Mouse (Mus musculus): Measurements from ENCODE around the gene Cela1.

The Cela1 gene

GRCm38 (mm10) chr15:100673585-100674391 is 13.9 kb downstream of the Cela1 start:
- no peak for DNase-seq (ENCODE audit: extremely low spot score, low read depth, low spot score)

GRCm38 (mm10) chr15:100670833-100671232 is 16.9 kb downstream of the Cela1 start:
- no peak for DNase-seq (ENCODE audit: extremely low spot score, low read depth, low spot score)

GRCm38 (mm10) chr15:100670004-100670403 is 17.7 kb downstream of the Cela1 start:
- DNase-seq (ENCODE audit: extremely low spot score, low read depth, low spot score): no peak

GRCm38 (mm10) chr15:100669337-100669736 is 18.4 kb downstream of the Cela1 start, which contains the start of gene Bin2:
Bin2 (minus strand) TSS chr15:100669553.
- DNase-seq (ENCODE audit: extremely low spot score, low read depth, low spot score): no peak

- no peak for DNase-seq (ENCODE audit: extremely low spot score, low read depth, low spot score)
Measured at GRCm38 (mm10) chr15:100667871-100668545, 19.7 kb downstream of the Cela1 start.

DNA sequence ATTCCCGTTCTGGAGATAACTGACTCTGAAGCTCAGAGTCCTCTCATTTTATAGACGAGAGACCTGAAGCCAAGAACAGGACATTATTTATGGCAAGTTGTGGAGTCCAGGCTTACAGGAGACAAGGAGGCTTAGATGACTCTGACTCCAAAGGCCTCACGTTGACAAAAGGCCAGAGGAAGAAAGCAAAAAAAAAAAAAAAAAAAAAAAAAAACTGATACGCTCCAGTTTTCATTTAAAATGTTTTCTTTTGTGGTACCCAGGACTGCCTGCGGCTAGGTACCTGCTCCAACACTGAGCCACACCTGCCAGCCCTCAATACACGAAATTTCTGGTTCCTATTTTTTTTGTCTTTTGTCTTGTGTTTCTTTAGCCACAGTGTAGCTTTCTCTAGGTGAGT is 20.3 kb downstream of the Cela1 start:
- no peak for DNase-seq (ENCODE audit: extremely low spot score, low read depth, low spot score)

GRCm38 (mm10) chr15:100666851-100667250 is 20.9 kb downstream of the Cela1 start:
- DNase-seq (ENCODE audit: extremely low spot score, low read depth, low spot score): no peak

- DNase-seq (ENCODE audit: extremely low spot score, low read depth, low spot score): no peak
Measured at GRCm38 (mm10) chr15:100666219-100666696, 21.5 kb downstream of the Cela1 start.

GRCm38 (mm10) chr15:100665411-100666218 is 22.1 kb downstream of the Cela1 start:
- DNase-seq (ENCODE audit: extremely low spot score, low read depth, low spot score): no peak

DNA sequence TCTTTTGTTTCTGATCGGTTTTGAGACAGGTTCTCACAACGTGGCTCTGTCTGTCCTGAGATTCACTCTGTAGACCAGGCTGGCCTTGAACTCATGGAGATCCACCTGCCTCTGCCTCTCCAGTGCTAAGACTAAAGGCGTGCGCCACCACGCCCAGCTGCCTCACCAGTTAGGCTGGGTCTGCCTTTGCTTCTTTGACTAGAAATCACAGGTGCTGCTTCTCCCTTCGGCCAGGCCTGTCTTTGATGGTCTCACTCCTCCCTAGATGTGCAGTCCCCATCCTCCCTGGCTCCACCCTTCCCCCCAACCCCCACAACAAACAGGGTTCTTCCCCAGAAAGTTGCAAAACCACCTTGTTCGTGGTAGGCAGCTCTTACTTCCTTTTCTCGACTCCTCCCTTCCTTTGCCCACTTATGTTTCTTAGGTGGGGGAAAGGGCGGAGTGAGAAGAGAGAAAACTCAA is 22.9 kb downstream of the Cela1 start:
- no peak for DNase-seq (ENCODE audit: extremely low spot score, low read depth, low spot score)

DNA sequence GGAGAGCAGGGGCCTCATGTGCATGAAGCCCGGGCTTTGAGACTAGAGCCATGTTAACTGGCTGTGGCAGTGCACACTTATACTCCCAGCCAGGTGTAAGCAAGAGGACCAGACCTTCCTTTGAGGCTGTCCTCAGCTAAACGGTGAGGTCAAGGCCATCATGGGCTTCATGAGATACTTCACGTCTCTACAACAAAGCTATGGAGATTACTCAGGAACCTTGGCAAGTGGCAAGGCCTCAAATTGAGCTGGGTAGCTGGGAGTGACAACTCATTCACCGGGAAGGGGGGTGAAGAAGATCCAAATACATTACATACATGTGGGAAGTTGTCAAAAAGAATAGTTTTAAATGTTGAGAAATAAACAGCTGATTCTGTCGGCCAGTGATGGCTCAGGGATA is 26.9 kb downstream of the Cela1 start:
- DNase-seq (ENCODE audit: extremely low spot score, low read depth, low spot score): no peak

GRCm38 (mm10) chr15:100660306-100660705 is 27.4 kb downstream of the Cela1 start:
- DNase-seq (ENCODE audit: extremely low spot score, low read depth, low spot score): no peak

- no peak for DNase-seq (ENCODE audit: extremely low spot score, low read depth, low spot score)
Measured at GRCm38 (mm10) chr15:100655201-100655600, 32.5 kb downstream of the Cela1 start.

DNA sequence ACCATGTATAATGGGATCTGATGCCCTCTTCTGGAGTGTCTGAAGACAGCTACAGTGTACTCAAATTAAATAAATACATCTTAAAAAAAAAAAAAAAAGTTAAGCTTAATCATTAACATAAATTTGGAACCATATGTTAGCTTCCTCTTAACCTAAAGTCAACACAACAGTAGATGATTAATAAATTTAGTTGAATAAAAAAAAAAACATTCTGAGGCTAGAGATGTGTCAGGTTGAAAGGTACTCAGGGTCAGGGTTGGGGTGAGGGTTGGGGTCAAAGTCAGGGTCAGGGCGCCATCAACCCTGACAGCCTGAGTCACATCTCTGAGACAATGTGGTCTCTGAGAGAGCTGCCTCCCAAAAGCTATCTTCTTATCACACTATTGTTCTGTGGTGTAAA is 33.5 kb downstream of the Cela1 start:
- DNase-seq (ENCODE audit: extremely low spot score, low read depth, low spot score): no peak

- DNase-seq (ENCODE audit: extremely low spot score, low read depth, low spot score): no peak
Measured at GRCm38 (mm10) chr15:100651610-100652009, 36.1 kb downstream of the Cela1 start.

DNA sequence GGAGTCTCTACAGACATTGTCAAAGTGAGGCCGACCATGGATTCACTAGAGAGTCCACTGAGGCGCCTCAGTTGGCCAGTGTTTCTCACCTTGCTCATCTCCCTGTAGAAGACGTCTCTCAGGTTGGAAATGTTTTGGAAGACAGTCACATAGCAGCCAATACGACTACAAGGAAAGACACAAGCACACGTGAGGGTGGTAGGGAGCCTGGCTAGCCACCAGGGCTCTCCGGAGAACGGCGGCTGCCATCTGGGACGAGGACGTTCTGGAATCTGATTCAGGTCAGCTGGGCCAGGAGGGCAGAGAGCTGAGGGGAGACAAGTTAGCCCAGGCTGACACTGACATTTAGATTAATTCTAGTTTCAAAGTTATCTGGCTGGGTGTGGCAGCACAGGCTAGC is 37.6 kb downstream of the Cela1 start:
- no peak for DNase-seq (ENCODE audit: extremely low spot score, low read depth, low spot score)

GRCm38 (mm10) chr15:100646161-100646560 is 41.6 kb downstream of the Cela1 start:
- DNase-seq (ENCODE audit: extremely low spot score, low read depth, low spot score): no peak

GRCm38 (mm10) chr15:100642451-100642850 is 45.3 kb downstream of the Cela1 start:
- no peak for DNase-seq (ENCODE audit: extremely low spot score, low read depth, low spot score)

DNA sequence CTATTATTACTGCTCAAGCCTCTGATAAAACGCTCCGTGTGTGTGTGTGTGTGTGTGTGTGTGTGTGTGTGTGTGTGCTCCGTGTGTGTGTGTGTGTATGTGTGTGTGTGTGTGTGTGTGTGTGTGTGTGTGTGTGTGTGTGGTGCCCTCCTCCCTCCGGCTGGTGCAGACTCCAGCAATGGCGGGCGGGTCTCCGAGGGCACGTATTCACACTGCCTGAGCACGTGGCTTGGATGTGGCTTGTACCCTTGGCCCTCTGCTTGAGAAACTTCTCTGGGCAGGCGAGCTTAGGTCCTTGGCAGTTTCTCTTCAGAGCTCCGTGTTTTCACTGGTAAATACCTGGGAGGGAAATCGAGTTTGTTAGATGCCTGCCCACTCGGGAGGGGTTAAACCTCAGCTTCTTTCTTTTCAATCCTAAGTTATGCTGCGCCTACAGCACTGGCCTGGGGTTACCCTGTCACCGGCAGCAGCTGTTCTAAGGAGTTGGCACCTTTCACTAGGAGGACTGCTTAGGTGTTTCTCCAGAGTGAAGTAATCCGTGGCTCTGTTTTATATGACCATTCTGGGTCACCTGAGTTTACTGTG is 46.4 kb downstream of the Cela1 start:
- DNase-seq (ENCODE audit: extremely low spot score, low read depth, low spot score): no peak

GRCm38 (mm10) chr15:100639972-100640750 is 47.6 kb downstream of the Cela1 start:
- DNase-seq (ENCODE audit: extremely low spot score, low read depth, low spot score): no peak
